Mouse (Mus musculus): ENCODE data around the gene Acvr1b. TPM values are rescaled to one million over a fixed set of nuclear protein-coding genes. Genes with fewer than 3 reads are reported as not detected.

Acvr1b gene
- total RNA-seq, 4 experiments from 2014 or later, result 100 to 118 (median 110) TPM

GRCm38 (mm10) chr15:101174294-101175130 lies 645 bp downstream of the Acvr1b start:
- no peak for DNase-seq (ENCODE audit: low spot score in 2 of 2)

- DNase-seq (ENCODE audit: low spot score in 2 of 2), result no peak
These were observed 1.2 kb downstream of the Acvr1b start for GRCm38 (mm10) chr15:101175131-101175460.

- DNase-seq (ENCODE audit: low spot score in 2 of 2), result no peak
These were observed 1.9 kb downstream of the Acvr1b start for GRCm38 (mm10) chr15:101175613-101176283.

GRCm38 (mm10) chr15:101176284-101176680 lies 2.4 kb downstream of the Acvr1b start:
- no peak for DNase-seq (ENCODE audit: low spot score in 2 of 2)

- DNase-seq (ENCODE audit: low spot score in 2 of 2), result no peak
These were observed 3.2 kb downstream of the Acvr1b start for GRCm38 (mm10) chr15:101176795-101177691.

- DNase-seq (ENCODE audit: low spot score in 2 of 2), result no peak
These were observed 6.7 kb downstream of the Acvr1b start for GRCm38 (mm10) chr15:101180363-101181105.

- DNase-seq (ENCODE audit: low spot score in 2 of 2), result no peak
These were observed 7.2 kb downstream of the Acvr1b start for GRCm38 (mm10) chr15:101181106-101181466.

- no peak for DNase-seq (ENCODE audit: low spot score in 2 of 2)
These were observed 7.6 kb downstream of the Acvr1b start for GRCm38 (mm10) chr15:101181500-101181899.

- no peak for DNase-seq (ENCODE audit: low spot score in 2 of 2)
These were observed 8.8 kb downstream of the Acvr1b start for GRCm38 (mm10) chr15:101182676-101183075.

- DNase-seq (ENCODE audit: low spot score in 2 of 2), result no peak
These were observed 10.4 kb downstream of the Acvr1b start for GRCm38 (mm10) chr15:101184300-101184699.

GRCm38 (mm10) chr15:101185549-101185948 lies 11.7 kb downstream of the Acvr1b start:
- no peak for DNase-seq (ENCODE audit: low spot score in 2 of 2)

- DNase-seq (ENCODE audit: low spot score in 2 of 2), result no peak
These were observed 14.0 kb downstream of the Acvr1b start for GRCm38 (mm10) chr15:101187907-101188306.

GRCm38 (mm10) chr15:101189981-101190761 lies 16.3 kb downstream of the Acvr1b start:
- DNase-seq (ENCODE audit: low spot score in 2 of 2), result no peak

- no peak for DNase-seq (ENCODE audit: low spot score in 2 of 2)
These were observed 16.9 kb downstream of the Acvr1b start for GRCm38 (mm10) chr15:101190762-101191150.

GRCm38 (mm10) chr15:101191459-101192259 lies 17.8 kb downstream of the Acvr1b start:
- DNase-seq (ENCODE audit: low spot score in 2 of 2), result peak in 1 of 2 experiments; percentile 47

GRCm38 (mm10) chr15:101192260-101192640 lies 18.4 kb downstream of the Acvr1b start:
- DNase-seq (ENCODE audit: low spot score in 2 of 2), result no peak

- no peak for DNase-seq (ENCODE audit: low spot score in 2 of 2)
These were observed 18.8 kb downstream of the Acvr1b start for GRCm38 (mm10) chr15:101192651-101193050.

GRCm38 (mm10) chr15:101193971-101194370 lies 20.1 kb downstream of the Acvr1b start:
- DNase-seq (ENCODE audit: low spot score in 2 of 2), result no peak
